Mouse (Mus musculus): ENCODE results near the gene Gm10668.
"Not testable (repeated sequence)": the region's sequence is repeated elsewhere in the genome, so short reads cannot be mapped to it uniquely, and the experiment has no call there.

Gm10668 gene

DNA sequence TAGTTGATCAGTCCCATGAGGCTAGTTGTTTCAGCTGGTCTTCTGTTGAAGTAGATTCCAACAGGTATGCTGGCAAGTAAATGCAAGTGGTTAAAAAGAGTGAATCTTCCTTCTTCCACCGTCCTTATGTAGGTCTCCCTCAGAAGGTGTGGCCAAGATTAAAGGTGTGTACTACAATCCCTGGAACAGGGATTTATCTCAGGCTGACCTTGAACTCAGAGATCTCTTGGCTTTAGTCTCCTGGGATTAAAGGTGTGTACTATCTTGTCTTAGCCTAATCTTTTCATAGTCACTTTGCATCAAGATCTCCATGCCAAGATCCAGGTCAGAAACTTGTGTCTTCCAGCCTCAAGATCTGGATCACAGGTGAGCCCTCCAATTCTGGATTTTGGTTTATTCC lies at the start of gene Gm10668:
Gene Gm10668 (minus strand): TSS at position 101 of the 400 bp plus-strand sequence.
- DNase-seq, result not testable (repeated sequence)

GRCm38 (mm10) chr7:20770885-20771284 lies 40.5 kb upstream of the Gm10668 start, which contains the start of gene Vmn1r112:
TSS of gene Vmn1r112 (plus strand) at chr7:20771185.
- DNase-seq, result not testable (repeated sequence)

- not testable (repeated sequence) for DNase-seq
Measured at GRCm38 (mm10) chr7:20703116-20703515, 27.3 kb downstream of the Gm10668 start, which contains the start of gene Vmn1r111. TSS of gene Vmn1r111 (minus strand) at chr7:20703216.

Data from kidney, postnatal 25 days (tissue).